Mouse (Mus musculus): ENCODE data around the gene Panx1.

The Panx1 gene

GRCm38 (mm10) chr9:14970805-14971525 is 74.3 kb downstream of the Panx1 start:
- DNase-seq (ENCODE audit: low read depth, low spot score) = no peak

GRCm38 (mm10) chr9:14970211-14970610 is 75.1 kb downstream of the Panx1 start:
- no peak for DNase-seq (ENCODE audit: low read depth, low spot score)

GRCm38 (mm10) chr9:14967598-14967997 is 77.7 kb downstream of the Panx1 start:
- no peak for DNase-seq (ENCODE audit: low read depth, low spot score)

GRCm38 (mm10) chr9:14966787-14967186 is 78.5 kb downstream of the Panx1 start:
- DNase-seq (ENCODE audit: low read depth, low spot score) = no peak

- DNase-seq (ENCODE audit: low read depth, low spot score) = no peak
Observed at GRCm38 (mm10) chr9:14965368-14965767, 79.9 kb downstream of the Panx1 start.

- DNase-seq (ENCODE audit: low read depth, low spot score) = no peak
Observed at GRCm38 (mm10) chr9:14962769-14963168, 82.5 kb downstream of the Panx1 start.

- no peak for DNase-seq (ENCODE audit: low read depth, low spot score)
Observed at GRCm38 (mm10) chr9:14954659-14955058, 90.6 kb downstream of the Panx1 start.
